Mouse (Mus musculus): ENCODE results near the gene Pax1. TPM values are rescaled to one million over a fixed set of nuclear protein-coding genes. Genes with fewer than 3 reads are reported as not detected.
A peak's percentile ranks its signal among the peaks of the same experiment; 100 is the strongest.

Pax1 gene
- polyA plus RNA-seq, 1 experiment from 2014 or later = not detected

DNA sequence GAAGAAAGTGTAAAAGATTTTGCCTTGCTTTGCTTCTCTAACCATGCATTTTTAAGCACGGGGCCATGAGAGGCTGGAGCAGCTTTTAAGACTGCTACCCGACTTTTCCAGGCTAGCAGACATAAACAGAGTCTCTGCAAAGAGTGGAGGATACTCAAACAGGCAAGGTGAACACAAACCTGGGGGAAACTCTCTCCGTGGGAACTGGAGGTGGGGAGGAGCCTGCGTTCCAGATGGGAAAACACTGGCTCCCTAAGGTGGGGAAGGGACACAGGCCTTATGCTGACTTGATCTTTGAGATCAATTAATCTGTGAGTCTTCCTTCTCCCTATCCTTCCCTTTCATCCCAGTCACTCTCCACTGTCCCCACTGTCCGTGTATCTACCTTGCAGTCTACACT lies 869 bp upstream of the Pax1 start:
- Histone ChIP-seq H3K27ac (ENCODE audit: low read depth, low read length) (no peak overlapping the region), H3K4me2 (ENCODE audit: low read length) (no peak overlapping the region), H3K27me3 (replicated peaks; ENCODE audit: control insufficient read depth, insufficient read depth, low read length) (peaks cover 96% of the 10 kb centered on the region), H3K9me3 (replicated peaks; ENCODE audit: control insufficient read depth, low read length) (no peaks in the 10 kb centered on the region), H3K4me3 (ENCODE audit: low read depth, low read length) (no peak overlapping the region), H3K4me1 (ENCODE audit: control insufficient read depth, insufficient read depth, low read length) (no peaks in the 10 kb centered on the region), H3K36me3 (ENCODE audit: control insufficient read depth, insufficient read depth, low read length) (no peaks in the 10 kb centered on the region), H3K9ac (ENCODE audit: low read length) (no peak overlapping the region)
- DNase-seq (ENCODE audit: low spot score) = no peak
- 1% methylated on average over 5 of the region's 5 CpGs for WGBS
- no peak for ATAC-seq

DNA sequence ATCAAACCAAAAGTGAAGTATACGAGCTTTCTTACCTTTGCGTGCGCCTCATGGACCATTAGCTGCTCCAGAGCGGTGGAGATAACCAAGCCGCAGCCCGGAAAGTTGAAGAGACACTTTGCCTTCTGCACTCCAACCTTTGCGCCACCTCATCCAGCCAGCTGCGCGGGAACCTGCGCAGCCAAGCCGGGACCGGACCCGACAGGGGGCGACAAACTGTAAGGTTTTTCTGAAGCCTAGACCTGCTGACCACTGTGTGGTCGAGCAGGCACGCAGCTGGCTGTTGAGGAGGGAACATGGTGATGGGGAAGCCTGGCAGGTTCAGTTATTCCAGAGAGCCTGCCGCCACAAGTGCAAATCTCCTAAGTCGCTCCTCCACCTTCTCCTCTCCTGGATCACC lies 591 bp downstream of the Pax1 start:
- Histone ChIP-seq H3K9me3 (replicated peaks; ENCODE audit: control insufficient read depth, low read length) (no peaks in the 10 kb centered on the region), H3K9ac (ENCODE audit: low read length) (no peak overlapping the region), H3K36me3 (ENCODE audit: control insufficient read depth, insufficient read depth, low read length) (no peaks in the 10 kb centered on the region), H3K27ac (ENCODE audit: low read depth, low read length) (no peak overlapping the region), H3K27me3 (replicated peaks; ENCODE audit: control insufficient read depth, insufficient read depth, low read length) (peaks cover 98% of the 10 kb centered on the region), H3K4me2 (ENCODE audit: low read length) (no peak overlapping the region), H3K4me1 (ENCODE audit: control insufficient read depth, insufficient read depth, low read length) (no peaks in the 10 kb centered on the region), H3K4me3 (ENCODE audit: low read depth, low read length) (no peak overlapping the region)
- ATAC-seq (no peak), DNase-seq (ENCODE audit: low spot score) (no peak)
- WGBS = under 1% methylated on average over 18 of the region's 18 CpGs

DNA sequence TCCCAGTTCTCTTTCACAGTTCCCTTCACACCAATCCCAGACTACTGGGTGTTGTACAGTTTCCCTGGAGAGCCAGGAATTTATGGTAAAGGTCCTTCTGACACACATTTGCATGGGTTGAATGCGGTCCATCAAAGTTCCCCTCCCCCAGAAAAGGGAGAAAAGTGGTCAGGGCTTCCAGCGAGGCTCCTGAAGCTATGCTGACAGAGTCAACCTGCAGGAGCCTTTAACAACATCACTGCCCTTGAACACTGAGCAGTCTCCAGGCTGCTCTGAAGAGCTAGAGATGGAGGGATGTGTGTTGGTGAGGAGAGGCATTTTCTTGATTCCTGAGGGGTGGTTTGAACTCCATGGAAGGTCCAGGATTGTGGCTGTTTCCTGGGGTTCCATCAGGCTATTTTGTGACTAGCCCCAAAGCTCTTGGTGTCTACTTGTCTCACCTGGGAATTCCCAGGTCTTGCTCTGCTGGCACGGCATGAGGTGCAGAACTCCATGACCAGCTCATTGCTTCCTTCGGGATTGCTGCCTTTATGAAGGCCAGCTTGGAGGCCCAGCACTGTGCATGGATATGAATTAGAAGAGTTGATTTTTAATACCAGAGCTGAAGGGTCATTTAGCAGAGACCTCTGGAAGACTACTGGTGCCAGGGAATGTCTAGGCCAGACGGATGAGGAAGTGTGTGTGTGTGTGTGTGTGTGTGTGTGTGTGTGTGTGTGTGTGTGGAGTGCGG lies 1.8 kb downstream of the Pax1 start:
- peaks cover 99% of the 10 kb centered on the region for H3K27me3 ChIP-seq (replicated peaks; ENCODE audit: control insufficient read depth, insufficient read depth, low read length)
- no peak overlapping the region for H3K9ac ChIP-seq (ENCODE audit: low read length)
- no peak overlapping the region for H3K4me2 ChIP-seq (ENCODE audit: low read length)
- no peaks in the 10 kb centered on the region for H3K9me3 ChIP-seq (replicated peaks; ENCODE audit: control insufficient read depth, low read length)
- 4% methylated on average over 6 of the region's 6 CpGs for WGBS
- no peak overlapping the region for H3K27ac ChIP-seq (ENCODE audit: low read depth, low read length)
- no peaks in the 10 kb centered on the region for H3K4me1 ChIP-seq (ENCODE audit: control insufficient read depth, insufficient read depth, low read length)
- DNase-seq (ENCODE audit: low spot score) = no peak
- no peak overlapping the region for H3K4me3 ChIP-seq (ENCODE audit: low read depth, low read length)
- H3K36me3 ChIP-seq (ENCODE audit: control insufficient read depth, insufficient read depth, low read length) = no peaks in the 10 kb centered on the region
- no peak for ATAC-seq

DNA sequence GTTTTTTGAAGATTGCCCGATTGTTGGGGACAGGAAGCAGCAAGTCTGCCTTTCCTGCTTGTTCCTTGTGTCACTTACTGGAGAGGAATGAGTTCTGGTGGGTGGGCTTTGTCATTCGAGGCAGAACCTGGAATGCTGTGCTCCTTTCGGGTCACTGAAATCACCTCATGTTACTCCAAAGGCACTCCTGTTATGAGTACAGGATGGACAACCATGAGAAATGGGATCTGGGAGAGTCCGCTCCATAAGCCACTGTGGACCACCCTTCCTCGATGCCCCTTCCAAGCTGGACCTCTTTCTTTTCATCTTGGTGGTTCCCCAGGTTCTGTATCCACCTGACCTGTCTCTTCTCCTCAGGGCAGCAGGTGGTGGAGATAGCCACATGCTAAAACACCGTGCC lies 2.5 kb downstream of the Pax1 start:
- 4% methylated on average over 6 of the region's 6 CpGs for WGBS
- ATAC-seq = no peak

DNA sequence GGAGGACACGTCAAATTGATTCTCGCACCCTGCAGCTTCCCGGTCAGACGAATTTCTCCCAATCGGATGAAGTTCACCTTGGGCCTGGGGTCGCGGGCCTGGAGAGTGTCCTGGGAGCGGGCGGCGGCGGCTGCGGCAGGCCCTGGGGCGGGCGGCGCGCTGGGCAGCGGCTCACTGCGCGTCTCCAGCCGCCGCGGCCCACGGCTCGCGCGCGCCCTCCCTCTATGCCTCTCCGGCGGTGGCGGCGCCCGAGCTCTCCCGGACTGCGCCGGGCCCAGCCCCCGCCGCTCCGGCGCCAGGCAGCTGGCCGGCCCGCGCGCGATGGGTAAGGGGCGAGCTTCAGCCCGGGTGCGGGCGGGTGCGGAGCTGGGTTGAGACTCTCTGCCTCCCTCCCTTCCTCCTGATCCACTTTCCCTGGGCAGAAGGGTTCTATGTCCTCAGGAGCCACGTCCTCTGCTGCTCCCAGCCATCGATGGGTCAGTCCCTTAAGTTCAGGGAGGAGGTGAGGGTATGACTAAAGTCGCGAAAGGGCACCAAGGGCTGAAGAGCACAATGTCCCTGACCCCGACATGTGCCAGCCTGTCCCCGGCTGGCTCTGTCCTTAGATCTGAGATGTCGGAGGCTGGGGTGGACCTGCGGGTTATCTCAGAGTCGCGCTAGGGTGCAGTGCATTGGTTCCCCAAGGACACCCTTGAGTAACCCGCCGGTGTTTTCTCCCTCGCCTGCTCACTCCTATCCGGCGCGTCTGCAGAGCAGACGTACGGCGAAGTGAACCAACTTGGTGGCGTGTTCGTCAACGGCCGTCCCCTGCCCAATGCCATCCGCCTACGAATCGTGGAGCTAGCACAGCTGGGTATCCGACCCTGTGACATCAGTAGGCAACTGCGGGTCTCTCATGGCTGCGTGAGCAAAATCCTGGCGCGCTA lies 3.5 kb downstream of the Pax1 start:
- H3K27me3 ChIP-seq (replicated peaks; ENCODE audit: control insufficient read depth, insufficient read depth, low read length) = peaks cover 92% of the 10 kb centered on the region
- DNase-seq (ENCODE audit: low spot score) = no peak
- WGBS = under 1% methylated on average over 80 of the region's 80 CpGs
- no peak overlapping the region for H3K9ac ChIP-seq (ENCODE audit: low read length)
- H3K4me3 ChIP-seq (ENCODE audit: low read depth, low read length) = peak overlapping the region; percentile 23
- no peaks in the 10 kb centered on the region for H3K4me1 ChIP-seq (ENCODE audit: control insufficient read depth, insufficient read depth, low read length)
- ATAC-seq = peak; percentile 56
- H3K9me3 ChIP-seq (replicated peaks; ENCODE audit: control insufficient read depth, low read length) = no peaks in the 10 kb centered on the region
- no peaks in the 10 kb centered on the region for H3K36me3 ChIP-seq (ENCODE audit: control insufficient read depth, insufficient read depth, low read length)
- H3K27ac ChIP-seq (ENCODE audit: low read depth, low read length) = no peak overlapping the region
- peak overlapping the region; percentile 40 for H3K4me2 ChIP-seq (ENCODE audit: low read length)

More for the DNA sequence above, 2.5 kb downstream of the Pax1 start:
- Histone ChIP-seq H3K27me3 (replicated peaks; ENCODE audit: control insufficient read depth, insufficient read depth, low read length) (peaks cover 93% of the 10 kb centered on the region), H3K36me3 (ENCODE audit: control insufficient read depth, insufficient read depth, low read length) (no peaks in the 10 kb centered on the region), H3K4me1 (ENCODE audit: control insufficient read depth, insufficient read depth, low read length) (no peaks in the 10 kb centered on the region), H3K9me3 (replicated peaks; ENCODE audit: control insufficient read depth, low read length) (no peaks in the 10 kb centered on the region), H3K4me3 (ENCODE audit: low read depth, low read length) (no peak overlapping the region), H3K4me2 (ENCODE audit: low read length) (no peak overlapping the region), H3K27ac (ENCODE audit: low read depth, low read length) (no peak overlapping the region), H3K9ac (ENCODE audit: low read length) (no peak overlapping the region)
- no peak for DNase-seq (ENCODE audit: low spot score)

DNA sequence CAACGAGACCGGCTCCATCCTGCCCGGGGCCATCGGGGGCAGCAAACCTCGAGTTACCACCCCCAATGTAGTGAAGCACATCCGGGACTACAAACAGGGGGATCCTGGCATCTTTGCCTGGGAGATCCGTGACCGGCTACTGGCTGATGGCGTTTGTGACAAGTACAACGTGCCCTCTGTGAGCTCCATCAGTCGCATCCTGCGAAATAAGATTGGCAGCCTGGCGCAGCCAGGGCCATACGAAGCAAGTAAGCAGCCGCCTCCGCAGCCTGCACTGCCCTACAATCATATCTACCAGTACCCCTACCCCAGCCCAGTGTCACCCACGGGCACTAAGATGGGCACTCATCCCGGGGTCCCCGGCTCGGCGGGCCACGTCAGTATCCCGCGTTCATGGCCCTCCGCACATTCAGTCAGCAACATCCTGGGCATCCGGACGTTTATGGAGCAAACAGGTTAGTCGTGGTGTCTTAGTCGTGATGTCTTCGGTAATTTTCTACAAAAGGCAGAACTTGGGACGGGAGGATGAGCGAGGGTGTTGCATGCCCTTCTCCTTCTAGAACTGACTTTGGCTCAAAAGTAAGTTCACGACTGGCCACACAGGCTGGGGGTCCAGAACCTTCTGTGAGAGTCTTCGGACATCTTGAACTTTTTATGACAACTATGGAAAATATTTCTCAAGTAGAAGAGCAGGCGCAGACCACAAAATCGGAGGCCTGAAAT lies 4.3 kb downstream of the Pax1 start:
- ATAC-seq = peak; percentile 25; the same call in 1 of the 2 replicates
- H3K27ac ChIP-seq (ENCODE audit: low read depth, low read length) = no peak overlapping the region
- H3K4me1 ChIP-seq (ENCODE audit: control insufficient read depth, insufficient read depth, low read length) = no peaks in the 10 kb centered on the region
- H3K9ac ChIP-seq (ENCODE audit: low read length) = no peak overlapping the region
- peaks cover 92% of the 10 kb centered on the region for H3K27me3 ChIP-seq (replicated peaks; ENCODE audit: control insufficient read depth, insufficient read depth, low read length)
- no peaks in the 10 kb centered on the region for H3K36me3 ChIP-seq (ENCODE audit: control insufficient read depth, insufficient read depth, low read length)
- WGBS = 2% methylated on average over 36 of the region's 36 CpGs
- DNase-seq (ENCODE audit: low spot score) = no peak
- no peak overlapping the region for H3K4me3 ChIP-seq (ENCODE audit: low read depth, low read length)
- H3K9me3 ChIP-seq (replicated peaks; ENCODE audit: control insufficient read depth, low read length) = no peaks in the 10 kb centered on the region
- H3K4me2 ChIP-seq (ENCODE audit: low read length) = no peak overlapping the region

DNA sequence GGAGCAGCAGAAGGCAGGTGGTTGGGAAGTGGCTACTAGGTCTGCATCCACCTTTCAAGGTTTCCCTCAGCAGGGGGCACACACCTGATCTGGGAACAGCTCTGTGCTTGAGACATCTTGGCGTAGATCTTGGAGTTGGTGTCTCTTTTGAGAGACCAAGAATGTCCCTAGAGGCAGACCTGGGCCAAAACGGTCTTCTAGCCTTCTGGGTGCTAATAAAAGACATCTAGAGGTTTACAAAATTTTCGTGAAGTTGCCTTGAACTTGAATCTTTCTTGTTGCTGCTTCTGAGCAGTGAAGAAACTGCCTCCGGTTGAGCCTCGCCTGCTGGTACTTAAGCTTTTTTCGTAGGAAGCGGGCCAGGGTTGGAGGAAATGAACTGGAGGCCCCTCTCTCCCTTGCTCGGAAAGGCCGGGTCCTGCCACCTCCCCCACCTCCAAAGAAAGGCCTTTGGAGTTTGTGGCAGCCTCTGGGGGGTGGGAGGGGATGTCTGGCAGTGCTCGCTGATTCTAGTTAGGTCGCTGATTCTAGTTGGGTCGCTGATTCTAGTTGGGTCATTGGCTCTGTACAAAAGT lies 5.6 kb downstream of the Pax1 start:
- ATAC-seq = no peak

DNA sequence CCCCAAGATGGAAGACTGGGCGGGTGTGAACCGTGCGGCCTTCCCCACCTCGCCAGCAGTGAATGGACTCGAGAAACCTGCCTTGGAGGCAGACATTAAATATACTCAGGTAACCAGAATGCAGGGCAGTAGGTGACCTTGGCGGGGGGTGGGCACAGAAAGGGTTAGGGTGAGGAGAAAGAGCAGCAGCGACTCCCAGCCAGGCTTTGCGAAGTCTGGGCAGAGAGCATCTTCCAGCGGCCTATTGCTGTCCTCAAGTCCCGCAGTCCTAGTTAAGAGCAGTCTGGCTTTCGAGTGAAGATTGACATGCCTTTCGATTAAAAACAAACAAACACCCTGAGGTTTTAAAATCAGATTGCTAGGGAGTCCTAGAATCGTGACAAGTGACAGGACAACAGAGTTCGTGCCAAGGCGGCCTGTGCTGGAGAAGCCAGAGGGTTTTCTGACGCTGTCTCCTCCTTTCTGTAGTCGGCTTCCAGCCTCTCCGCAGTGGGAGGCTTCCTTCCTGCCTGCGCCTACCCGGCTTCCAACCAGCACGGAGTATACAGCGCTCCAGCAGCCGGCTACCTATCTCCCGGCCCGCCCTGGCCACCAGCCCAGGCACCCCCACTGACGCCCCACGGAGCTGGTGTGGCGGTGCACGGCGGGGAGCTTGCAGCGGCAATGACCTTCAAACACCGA lies 6.3 kb downstream of the Pax1 start:
- H3K4me3 ChIP-seq (ENCODE audit: low read depth, low read length) = no peak overlapping the region
- H3K9me3 ChIP-seq (replicated peaks; ENCODE audit: control insufficient read depth, low read length) = no peaks in the 10 kb centered on the region
- no peak overlapping the region for H3K27ac ChIP-seq (ENCODE audit: low read depth, low read length)
- ATAC-seq = peak; percentile 48; the same call in 1 of the 2 replicates
- no peak overlapping the region for H3K9ac ChIP-seq (ENCODE audit: low read length)
- no peaks in the 10 kb centered on the region for H3K4me1 ChIP-seq (ENCODE audit: control insufficient read depth, insufficient read depth, low read length)
- peaks cover 91% of the 10 kb centered on the region for H3K27me3 ChIP-seq (replicated peaks; ENCODE audit: control insufficient read depth, insufficient read depth, low read length)
- no peaks in the 10 kb centered on the region for H3K36me3 ChIP-seq (ENCODE audit: control insufficient read depth, insufficient read depth, low read length)
- H3K4me2 ChIP-seq (ENCODE audit: low read length) = no peak overlapping the region
- no peak for DNase-seq (ENCODE audit: low spot score)
- 1% methylated on average over 32 of the region's 32 CpGs for WGBS

More for the DNA sequence above, 5.6 kb downstream of the Pax1 start:
- no peak for DNase-seq (ENCODE audit: low spot score)
- H3K4me1 ChIP-seq (ENCODE audit: control insufficient read depth, insufficient read depth, low read length) = no peaks in the 10 kb centered on the region
- H3K4me2 ChIP-seq (ENCODE audit: low read length) = no peak overlapping the region
- H3K4me3 ChIP-seq (ENCODE audit: low read depth, low read length) = no peak overlapping the region
- no peaks in the 10 kb centered on the region for H3K9me3 ChIP-seq (replicated peaks; ENCODE audit: control insufficient read depth, low read length)
- H3K27ac ChIP-seq (ENCODE audit: low read depth, low read length) = no peak overlapping the region
- H3K27me3 ChIP-seq (replicated peaks; ENCODE audit: control insufficient read depth, insufficient read depth, low read length) = peaks cover 91% of the 10 kb centered on the region
- H3K9ac ChIP-seq (ENCODE audit: low read length) = no peak overlapping the region
- no peaks in the 10 kb centered on the region for H3K36me3 ChIP-seq (ENCODE audit: control insufficient read depth, insufficient read depth, low read length)
- 1% methylated on average over 12 of the region's 12 CpGs for WGBS

Measured in forebrain, embryonic 14.5 days (tissue).